Mouse (Mus musculus) retina, adult 2 months (tissue): ENCODE results near the gene Adamtsl3.

Source experiments
- DNase-seq: peaks from one replicate; pipeline ENCODE4 v3.0.0-alpha.2; 2012; ENCODE audit warnings: low read depth, low spot score

Adamtsl3 gene

DNA sequence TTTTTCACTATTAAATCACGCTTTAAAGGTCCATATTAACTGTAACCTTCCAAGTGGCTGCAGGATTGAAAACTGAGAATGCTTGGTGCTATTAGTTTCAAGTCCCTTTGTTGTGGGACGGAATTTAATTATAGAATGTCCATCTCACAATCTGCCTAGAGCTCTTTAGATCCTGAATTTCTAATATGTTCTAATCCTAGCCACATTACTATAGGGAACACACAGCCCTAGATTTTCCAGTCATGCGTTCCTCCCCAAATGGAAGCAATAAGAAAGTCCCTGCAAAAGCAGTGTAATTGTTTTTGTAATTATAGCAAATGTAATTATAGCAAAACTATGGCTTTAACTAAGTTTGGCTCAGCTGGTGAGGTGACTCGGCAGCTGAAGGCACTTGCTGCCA lies 161.6 kb downstream of the Adamtsl3 start:
- no peak for DNase-seq

DNA sequence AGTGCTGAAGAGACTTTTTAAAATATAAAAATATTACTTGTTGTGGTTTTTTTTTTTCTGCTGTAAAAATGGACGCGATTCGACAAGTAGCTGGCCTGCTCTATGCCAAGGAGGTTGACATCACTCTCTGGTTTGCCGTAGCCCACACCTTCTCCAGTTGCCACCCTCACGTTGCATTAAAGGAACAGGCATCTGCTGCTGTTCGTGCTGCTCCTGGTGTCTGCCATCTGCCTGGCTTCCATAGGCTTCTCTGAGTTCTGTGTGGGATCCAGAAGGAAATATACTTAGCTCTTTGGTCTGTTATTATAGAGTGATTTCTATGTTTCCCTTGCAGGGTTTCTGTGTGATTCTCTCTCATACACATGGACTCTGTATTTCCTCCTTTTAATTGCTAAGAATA lies 165.8 kb downstream of the Adamtsl3 start:
- no peak for DNase-seq

DNA sequence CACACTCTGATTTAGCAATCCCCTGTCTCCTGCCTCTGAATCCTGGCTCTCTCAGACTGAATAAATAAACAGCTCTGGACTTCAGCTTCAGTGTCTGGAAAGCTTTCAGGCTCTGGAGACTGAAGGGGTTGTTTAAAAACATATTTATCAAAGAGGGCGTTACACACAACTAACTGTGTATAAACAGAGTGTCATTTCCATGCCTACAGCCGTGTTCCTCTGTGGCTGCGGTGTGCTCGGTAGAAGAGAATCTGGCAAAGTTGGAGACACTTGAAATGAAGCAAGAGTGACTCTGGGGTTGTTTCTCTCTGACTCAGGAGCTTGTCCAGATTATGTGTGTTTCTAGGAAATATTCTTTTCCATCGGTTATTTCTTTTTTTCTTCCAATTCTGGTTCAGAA lies 167.0 kb downstream of the Adamtsl3 start:
- no peak for DNase-seq

DNA sequence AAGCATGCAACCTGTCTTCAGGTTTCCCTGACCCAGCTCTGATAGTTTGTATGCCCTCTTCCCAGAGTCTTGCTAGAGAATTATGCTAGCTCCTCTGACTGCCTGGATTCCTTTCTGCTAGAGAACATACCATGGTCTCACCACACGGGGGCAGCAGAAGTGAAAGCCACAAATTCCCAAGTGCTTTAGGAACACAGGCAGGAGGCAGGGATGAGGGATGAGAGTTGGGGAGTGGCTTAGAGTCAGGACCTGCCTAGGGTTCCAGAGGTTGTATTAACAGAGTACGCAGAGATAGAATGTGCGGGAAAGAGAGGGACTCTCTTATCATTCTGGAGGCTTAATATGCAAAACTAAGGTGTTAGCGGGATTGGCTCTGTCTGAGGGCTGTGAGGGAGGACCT lies 168.6 kb downstream of the Adamtsl3 start:
- DNase-seq: peak; percentile 33

DNA sequence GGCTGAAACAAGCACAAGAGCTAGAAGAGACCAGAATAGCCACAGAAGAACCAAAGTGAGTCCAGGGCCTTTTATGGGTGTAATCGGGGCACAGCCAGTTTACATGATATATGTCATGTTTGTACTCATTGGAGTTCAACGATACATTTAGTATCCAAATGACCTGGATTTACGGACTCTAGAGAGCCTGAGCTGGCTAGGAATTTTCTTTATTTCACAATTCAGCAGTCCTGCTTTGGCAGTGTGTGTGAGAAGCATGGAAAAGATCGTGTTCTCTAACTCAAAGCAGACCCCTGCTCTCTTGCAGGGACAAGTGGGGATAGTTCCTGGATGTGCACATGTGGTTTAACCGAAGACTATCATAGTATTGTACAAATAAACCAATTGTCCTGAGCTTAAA lies 195.1 kb downstream of the Adamtsl3 start:
- no peak for DNase-seq

DNA sequence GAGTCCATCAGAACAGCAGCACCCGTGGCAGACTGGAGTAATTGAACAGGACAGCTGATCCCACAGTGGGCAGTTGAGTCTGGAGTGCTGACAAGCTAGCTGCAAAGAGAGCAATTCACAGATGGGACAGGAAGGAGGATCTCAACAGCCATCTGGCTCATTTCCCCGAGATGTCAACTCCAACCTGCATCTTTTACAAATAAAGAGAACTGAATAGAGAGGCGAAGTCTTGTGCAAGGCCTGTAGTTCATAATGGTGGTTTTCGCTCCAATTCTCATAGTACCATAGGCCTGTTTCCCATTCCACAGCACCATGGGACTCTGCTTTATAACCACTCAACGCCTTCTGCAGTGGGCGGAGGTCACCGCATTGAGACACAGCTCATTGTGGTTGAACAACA lies 195.9 kb downstream of the Adamtsl3 start:
- DNase-seq: no peak

DNA sequence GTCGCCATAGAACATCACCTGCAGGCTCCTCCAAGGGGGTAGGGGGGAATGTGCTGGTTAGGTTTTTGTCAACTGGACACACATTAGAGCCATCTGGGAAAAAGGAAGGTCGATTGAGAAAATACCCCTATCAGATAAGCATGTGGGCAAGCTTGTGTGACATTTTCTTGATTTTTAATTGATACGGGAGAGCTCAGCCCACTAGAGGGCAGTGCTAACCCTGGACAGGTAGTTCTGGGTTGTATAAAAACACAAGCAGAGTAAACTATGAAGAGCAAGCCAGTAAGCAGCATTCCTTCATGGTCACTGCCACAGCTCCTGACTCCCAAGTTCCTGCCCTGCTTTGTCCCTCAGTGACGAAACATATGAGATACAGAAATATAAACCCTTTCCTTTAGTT lies 197.7 kb downstream of the Adamtsl3 start:
- no peak for DNase-seq

DNA sequence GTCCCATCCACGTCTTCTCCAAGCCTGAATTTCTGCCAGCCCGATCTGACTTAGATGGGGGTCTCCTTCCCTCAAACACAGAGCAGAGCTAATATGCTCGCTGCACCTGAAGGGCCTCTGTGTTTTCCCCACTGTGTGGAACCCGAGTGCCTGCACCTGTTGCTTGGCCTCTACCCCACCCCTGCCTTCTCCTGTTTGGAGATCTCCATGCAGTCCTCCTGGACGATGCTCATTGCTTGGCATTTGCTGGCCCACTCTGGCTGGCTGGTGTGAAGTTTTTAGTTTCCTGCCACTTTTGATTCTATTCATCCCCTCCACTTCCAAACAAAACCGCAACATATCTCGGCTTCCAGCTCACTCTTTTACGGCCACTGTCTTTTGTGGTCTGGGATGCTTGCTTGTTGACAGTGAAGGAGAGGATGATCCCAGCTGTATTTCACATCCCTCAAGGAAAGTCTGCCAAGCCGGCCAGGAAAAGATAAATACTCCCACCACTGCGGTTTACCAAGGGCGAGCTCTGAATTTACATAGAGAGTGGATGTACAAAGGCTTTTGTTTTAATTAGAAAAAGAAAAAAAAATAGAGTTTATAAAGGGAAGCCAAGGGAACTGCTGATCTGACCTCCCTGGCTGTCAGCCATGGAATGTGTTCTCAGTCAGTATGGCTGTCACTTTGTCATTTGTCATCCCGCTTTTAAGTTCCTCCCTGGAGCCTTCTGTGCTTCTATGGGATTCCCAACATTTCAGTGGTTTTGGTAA lies 198.4 kb downstream of the Adamtsl3 start:
- DNase-seq: no peak

DNA sequence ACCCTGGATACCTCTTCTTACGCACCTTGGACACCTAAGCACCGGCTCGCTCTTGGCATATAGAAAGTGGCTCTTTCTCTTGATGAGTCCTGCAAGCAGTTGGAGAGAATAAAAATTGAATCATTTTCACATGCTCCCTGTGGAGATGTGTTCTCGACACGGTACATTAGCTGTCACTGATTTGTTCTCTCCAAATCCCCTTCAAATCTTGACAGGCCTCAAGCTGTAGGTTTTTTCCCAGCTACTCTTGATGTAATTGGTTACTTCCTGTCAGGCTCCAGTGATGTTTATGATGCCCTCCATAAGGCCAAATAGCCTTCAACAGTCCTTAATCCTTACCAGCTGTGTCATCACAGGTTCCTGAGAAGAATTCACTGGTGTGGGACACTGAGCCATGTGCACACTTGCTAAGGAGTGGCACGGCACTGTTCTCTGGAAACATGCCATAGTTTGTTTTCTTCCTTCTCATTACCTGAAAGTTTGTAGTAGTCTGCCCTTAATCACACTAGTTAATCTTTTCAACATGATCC lies 209.0 kb downstream of the Adamtsl3 start:
- DNase-seq: no peak

DNA sequence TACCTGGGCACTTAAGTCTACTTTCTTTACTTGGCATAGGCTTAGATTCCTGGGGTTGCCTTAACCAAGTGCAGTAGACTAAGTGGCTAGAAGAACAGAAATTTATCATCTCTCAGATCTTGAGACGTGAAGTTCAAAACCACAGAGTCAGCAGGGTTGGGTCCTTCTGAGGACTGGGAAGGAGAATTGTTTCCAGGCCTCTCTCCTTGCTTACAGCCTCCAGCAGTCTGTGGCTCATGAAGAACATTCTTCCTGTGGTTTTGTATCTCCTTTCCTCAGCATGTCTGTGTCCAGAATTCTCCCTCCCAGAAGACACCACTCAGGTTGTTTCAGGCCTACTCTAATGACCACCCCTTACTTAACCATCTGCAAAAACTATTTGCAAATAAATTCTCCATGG lies 216.5 kb downstream of the Adamtsl3 start:
- DNase-seq: no peak

DNA sequence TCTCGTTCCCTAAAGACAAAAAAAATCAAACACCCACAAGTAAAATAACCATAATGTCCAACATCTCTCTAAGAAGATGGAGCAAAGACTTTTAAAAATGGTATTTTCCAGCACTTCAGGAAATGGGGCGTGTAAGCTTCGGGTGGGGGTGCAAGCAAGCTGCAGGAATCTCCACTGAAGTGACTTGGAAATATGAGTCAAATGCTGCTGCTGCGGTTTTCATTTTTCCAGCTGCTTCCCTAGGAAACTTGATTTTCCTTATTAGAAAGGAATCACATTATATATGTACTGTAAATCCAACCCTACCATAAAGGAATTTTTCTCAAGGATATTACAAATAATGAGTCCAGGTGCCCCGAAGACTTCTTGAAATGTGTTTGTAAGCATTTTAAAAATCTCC lies 220.3 kb downstream of the Adamtsl3 start:
- no peak for DNase-seq

DNA sequence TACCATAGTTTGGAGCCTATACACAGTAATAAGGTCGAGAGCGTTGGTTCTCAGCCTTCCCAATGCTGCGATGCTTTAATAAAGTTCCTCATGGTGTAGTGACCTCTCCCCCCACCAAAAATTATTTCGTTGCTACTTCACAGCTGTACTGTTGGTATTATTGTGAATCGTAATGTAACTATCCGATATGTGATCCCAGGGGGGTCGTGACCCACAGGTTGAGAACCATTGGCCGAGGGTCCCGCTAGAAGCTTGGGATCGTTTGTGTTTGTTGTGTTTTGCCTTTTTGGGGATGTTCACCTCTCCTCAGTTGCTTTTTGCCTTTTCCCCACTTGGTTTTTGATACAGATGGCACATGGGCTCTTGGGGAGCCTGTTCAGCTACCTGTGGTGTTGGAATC lies 220.9 kb downstream of the Adamtsl3 start:
- DNase-seq: no peak

DNA sequence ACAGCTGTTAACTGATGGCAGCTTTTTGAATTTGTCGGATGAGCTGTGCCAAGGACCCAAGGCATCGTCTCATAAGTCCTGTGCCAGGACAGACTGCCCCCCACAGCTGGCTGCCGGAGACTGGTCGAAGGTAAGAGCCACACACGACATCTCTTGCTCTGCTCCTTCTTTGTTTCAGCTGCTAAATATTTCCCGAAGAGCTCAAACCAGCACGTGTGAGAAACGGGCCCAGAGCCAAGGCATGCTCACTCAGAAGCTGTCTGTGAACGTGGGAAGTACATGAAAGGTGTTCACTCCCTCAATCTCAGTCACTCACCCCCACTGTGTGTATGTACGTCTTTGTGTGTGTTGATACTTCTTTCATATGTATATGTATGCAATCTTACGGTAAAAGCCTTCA lies 221.6 kb downstream of the Adamtsl3 start:
- no peak for DNase-seq

DNA sequence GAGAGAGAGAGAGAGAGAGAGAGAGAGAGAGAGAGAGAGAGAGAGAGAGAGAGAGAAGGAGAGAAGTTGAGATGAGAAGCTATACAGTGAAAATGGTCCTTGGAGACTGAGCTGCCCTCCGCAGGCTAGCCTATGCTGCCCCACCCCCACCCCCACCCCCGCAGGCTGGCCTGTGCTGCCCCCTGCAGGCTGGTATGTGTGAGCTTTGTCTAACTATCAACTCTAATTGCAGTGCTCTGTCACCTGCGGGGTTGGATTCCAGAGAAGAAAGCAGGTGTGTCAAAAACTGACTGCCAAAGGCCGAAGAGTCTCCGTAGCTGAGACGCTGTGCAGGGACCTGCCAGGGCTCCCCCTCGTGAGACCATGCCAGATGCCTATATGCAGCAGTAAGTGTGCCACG lies 231.2 kb downstream of the Adamtsl3 start:
- no peak for DNase-seq

DNA sequence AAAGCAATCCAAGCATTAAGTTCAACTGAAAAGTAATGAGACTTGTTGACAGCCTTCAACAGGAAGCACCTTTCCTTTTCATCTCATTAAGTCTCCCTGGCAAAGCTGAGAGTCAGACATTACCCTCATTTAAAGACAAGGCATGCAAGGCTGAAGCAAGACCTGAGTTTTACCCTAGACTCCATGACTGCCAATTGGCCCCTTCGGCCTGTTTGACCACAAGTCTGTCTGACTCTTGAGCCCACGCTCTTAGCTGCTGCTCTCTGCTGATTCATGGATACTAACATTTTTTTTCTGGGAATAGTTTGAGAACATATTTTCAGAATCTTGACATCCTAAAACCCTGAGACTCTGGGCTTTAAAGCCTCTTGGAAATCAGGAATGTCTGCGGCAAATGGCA lies 232.3 kb downstream of the Adamtsl3 start:
- no peak for DNase-seq

DNA sequence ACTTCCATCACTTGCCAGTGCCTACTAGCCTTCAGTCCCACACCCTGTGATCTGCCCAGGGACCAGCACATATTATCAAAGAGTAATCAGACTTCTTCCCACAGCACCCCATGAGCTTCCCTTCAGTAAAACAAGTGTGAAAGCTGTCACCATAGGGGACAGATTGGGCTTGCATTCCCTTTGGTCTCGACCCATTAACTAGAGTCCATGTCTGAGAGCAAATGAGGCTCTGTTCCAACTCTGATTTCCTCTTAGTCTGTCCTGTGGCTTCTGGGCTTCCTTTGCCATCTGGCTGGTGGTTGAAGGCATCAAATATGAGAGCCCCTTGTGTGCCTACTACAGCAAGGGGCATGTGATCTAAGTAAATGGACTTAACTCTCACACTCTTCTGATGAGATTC lies 237.5 kb downstream of the Adamtsl3 start:
- DNase-seq: no peak

DNA sequence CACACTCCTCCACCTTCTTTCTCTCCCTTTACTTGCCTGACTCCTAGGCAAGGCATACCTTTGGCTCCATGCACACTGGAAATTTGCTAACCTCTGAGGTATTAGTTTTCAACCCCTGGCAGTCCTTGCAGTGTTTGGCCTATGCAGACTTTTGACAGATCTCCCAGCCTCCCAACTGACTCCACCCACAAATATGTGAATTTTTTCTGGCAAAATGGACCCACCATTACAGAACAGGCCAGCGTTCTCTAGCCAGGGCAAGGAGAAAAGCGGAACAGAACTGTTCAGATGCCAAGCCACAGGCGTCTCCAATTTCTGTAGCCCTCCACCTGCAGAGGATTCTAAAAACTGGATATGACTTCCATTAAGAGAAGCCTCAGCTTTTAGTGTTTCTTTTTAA lies 244.5 kb downstream of the Adamtsl3 start:
- no peak for DNase-seq

DNA sequence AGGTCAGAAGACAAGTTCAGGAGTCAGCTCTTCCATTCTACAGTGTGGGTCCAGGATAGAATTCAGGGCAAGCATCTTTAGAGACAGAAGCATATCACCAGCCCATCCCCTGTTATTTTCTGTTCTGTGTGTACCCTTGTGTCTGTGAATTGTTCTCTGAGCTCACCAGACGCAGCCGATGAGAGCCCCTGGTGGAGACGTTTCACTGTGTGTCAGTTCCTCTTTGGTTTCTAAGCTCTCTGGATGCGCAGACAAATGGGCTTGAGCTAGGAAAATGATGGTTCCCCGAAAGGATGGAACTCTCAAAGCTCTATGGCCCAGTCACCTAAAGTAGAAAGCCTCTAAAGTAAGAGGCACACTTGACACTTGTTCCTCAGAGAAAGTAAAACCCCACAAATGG lies 246.3 kb downstream of the Adamtsl3 start:
- DNase-seq: no peak

DNA sequence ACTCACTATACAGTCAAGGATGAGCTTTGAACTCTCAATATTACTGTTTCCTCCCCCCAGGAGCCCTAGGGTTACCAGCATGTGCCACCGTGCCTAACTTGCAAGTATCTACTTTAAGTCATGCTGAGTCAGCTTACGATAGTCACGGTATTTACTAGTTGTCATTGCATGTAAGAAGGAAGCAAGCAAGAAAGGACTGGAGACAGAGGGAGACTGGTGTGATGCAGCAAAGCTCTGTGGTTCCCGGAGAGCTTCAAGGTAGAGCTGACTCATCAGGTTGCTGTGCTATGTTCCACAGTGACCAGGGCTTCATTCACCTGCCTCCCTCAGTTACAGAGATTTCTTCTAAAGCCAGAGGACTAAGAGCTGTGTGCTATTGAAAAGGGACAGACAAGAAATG lies 247.0 kb downstream of the Adamtsl3 start:
- DNase-seq: no peak

DNA sequence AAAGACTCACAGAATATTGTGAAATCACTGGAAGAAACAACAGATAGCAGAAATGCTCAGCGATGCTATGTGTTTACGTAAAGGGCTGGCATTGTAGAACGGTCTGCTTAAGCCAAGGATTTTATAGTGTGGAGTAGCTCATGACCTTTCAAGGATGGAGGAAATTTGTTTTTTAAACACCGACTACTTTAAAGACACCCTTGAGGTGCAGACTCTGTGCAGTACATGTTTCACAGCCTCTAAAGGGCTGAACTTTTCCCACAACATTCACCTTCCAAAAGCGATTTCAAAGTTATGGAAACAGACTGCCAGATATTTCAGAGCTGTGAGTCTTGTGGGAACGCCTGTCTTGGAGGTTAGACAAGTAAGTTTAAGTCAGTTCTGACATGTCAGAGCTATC lies 255.4 kb downstream of the Adamtsl3 start:
- DNase-seq: no peak

DNA sequence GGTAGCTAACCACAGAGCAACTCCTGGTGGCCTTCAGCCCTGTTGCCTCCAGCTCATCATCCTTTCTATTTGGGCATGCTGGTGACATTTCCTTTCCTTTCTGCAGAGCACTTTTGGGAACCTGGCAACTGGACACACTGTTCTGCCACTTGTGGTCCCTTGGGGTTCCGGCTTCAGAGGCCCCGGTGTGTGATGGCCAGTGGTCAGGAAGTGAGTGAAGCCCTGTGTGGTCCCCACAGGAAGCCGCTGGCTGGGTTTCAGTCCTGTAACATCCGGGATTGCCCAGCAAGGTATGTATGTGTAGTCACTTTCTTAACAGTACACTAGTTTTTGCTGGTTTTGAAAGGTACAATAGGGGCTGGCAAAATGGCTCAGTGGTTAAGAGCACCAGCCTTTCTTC lies 266.5 kb downstream of the Adamtsl3 start:
- DNase-seq: no peak

DNA sequence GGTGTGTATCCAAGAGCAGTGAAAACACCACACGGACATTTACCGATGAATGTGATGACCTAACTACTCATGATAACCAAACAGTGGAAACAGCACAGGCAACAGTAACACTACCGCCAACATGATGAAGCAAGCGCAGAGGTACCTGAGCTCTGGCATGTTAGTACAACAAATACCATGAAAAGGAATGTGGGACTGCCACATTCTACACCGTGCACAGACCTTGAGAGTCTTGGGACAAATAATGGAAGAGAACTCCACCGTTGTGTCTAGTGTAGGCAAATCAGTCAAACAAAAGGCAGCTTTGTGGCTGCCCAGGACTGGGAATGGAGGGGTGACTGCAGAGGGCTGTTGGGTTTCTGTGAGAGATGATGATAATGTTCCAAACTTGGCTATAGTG lies 269.9 kb downstream of the Adamtsl3 start:
- no peak for DNase-seq

DNA sequence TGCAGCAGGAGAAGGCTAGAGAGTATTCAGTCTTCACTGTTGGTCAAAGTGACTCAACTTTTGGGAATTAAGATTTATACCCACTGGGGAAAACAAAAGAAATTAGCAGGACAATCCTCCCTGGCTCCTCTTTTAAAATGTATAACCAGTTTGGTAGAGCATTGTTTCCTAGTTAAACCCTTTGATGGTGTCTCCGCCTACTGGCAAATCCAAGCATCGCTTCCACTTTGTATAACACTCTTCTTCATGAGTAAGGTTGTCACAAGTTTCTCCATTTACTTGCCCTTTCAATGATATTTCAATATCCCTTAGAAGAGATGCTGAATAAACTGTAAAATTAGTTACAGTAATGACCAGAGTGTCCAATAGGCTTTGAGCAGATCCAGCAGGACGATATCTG lies 274.1 kb downstream of the Adamtsl3 start:
- DNase-seq: no peak

DNA sequence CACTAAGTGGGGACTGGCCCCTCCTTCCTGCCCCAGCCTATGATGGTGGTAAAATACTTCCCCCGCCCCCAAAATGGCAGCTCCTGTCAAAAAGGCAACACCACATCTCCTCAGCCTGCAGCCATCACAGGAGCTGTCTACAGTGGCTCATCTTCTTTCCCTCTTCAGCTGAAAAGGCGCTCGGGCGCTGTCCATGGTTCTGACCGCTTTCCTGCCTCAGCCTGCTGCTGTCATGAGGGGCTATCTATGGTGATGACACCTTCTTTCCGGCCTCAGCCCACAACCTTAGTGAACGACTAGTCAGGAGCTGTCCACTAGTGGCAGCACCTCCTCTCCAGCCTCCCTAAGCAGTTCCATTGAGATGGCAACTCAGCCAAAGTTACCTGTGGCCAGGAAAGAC lies 289.8 kb downstream of the Adamtsl3 start:
- DNase-seq: no peak
